Comparison of ENCODE assay signal across 10 mouse cellular contexts in the genomic region with DNA sequence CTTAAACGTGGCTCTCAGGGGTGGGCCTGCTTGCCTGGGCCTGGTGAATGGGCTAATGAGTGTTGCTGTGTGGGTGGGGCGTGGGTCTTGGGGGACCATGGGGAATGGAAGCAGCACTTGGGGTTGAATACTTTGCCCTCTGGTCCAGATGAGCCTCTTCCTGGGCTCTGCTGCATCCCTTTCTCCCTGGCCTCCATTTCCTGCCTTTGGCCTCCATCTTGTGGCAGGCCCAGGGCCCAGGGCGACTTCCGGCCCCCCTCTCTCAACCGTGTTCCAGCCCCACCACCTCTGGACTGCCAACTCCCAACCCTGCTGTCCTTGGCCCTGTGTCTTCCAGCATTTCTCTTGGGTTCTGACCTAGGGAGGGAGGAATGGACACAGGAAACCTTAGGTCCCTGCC. TPM values are rescaled to one million over a fixed set of nuclear protein-coding genes. Genes with fewer than 3 reads are reported as not detected.
DNase-seq lines count a peak whose midpoint lies in the region; TF ChIP-seq lines count a peak whose summit lies in the region.
"Had no signal": no experiment of that assay in that cellular context is flagged by ENCODE, and none has a peak within 500 bp of the region (broad histone marks: within the 10 kb centered on the region; RNA-seq: fewer than 3 reads in every experiment).

No protein-coding gene starts in this region.

- TF ChIP-seq CTCF in E14TG2a.4 (conservative IDR thresholded peaks at IDR 0.05; ENCODE audit: low read length) = no peak

- WGBS in heart, embryonic 10.5 days = 43% methylated on average over 5 of the region's 5 CpGs
- WGBS in embryonic facial prominence, embryonic 10.5 days = 52% methylated on average over 5 of the region's 5 CpGs
- 54% methylated on average over 5 of the region's 5 CpGs for WGBS in midbrain, embryonic 10.5 days

- H3K9me3 ChIP-seq in heart, embryonic 10.5 days = no peaks in the 10 kb centered on the region
- H3K9me3 ChIP-seq in E14TG2a.4 (ENCODE audit: low read length) = no peaks in the 10 kb centered on the region
- H3K9me3 ChIP-seq in embryonic facial prominence, embryonic 10.5 days = no peaks in the 10 kb centered on the region
- H3K9me3 ChIP-seq in midbrain, embryonic 10.5 days (replicated peaks) = no peaks in the 10 kb centered on the region
- H3K9me3 ChIP-seq: limb, embryonic 12.5 days had no signal

- peaks cover 76% of the 10 kb centered on the region for H3K4me1 ChIP-seq in heart, embryonic 10.5 days
- H3K4me1 ChIP-seq in E14TG2a.4 (replicated peaks; ENCODE audit: low read depth, low read length) = peaks cover 91% of the 10 kb centered on the region
- H3K4me1 ChIP-seq in embryonic facial prominence, embryonic 10.5 days = peaks cover 79% of the 10 kb centered on the region
- H3K4me1 ChIP-seq in midbrain, embryonic 10.5 days = peaks cover 74% of the 10 kb centered on the region

- peaks cover 16% of the 10 kb centered on the region for H3K36me3 ChIP-seq in heart, embryonic 10.5 days
- H3K36me3 ChIP-seq in E14TG2a.4 (ENCODE audit: insufficient read depth, low read length) = peaks cover 27% of the 10 kb centered on the region
- peaks cover 22% of the 10 kb centered on the region for H3K36me3 ChIP-seq in embryonic facial prominence, embryonic 10.5 days (replicated peaks)
- peaks cover 25% of the 10 kb centered on the region for H3K36me3 ChIP-seq in midbrain, embryonic 10.5 days

- peak; percentile 72 for DNase-seq in heart, embryonic 10.5 days (ENCODE audit: low spot score)
- no peak for DNase-seq in heart, adult 8-10 months (ENCODE audit: low spot score)
- DNase-seq in embryonic facial prominence, embryonic 10.5 days (ENCODE audit: low spot score) = no peak
- DNase-seq in kidney, postnatal 14 days = peak; percentile 46
- no peak for DNase-seq in adrenal gland, postnatal 14 days
- DNase-seq in midbrain, embryonic 10.5 days (ENCODE audit: low spot score) = no peak
- DNase-seq in Muller cell, postnatal 12 days (ENCODE audit: inconsistent ontology term) = no peak

- no peak overlapping the region; the same call in 1 of the 2 replicates for H3K4me3 ChIP-seq in heart, embryonic 10.5 days
- peak overlapping the region; percentile 73 for H3K4me3 ChIP-seq in E14TG2a.4 (replicated peaks; ENCODE audit: low read length)
- 0 out of 2 replicates have a peak overlapping the region, but pooled peaks have one; percentile 21 for H3K4me3 ChIP-seq in embryonic facial prominence, embryonic 10.5 days
- H3K4me3 ChIP-seq in midbrain, embryonic 10.5 days = no peak overlapping the region
- H3K4me3 ChIP-seq: erythroblast, embryonic 14.5 days; limb, embryonic 12.5 days had no signal

- peak overlapping the region; percentile 56 for H3K27ac ChIP-seq in heart, embryonic 10.5 days
- H3K27ac ChIP-seq in embryonic facial prominence, embryonic 10.5 days (replicated peaks) = peak overlapping the region; percentile 87
- H3K27ac ChIP-seq in midbrain, embryonic 10.5 days (replicated peaks) = no peak overlapping the region
- H3K27ac ChIP-seq: limb, embryonic 12.5 days had no signal

- peaks cover 14% of the 10 kb centered on the region for H3K27me3 ChIP-seq in heart, embryonic 10.5 days (ENCODE audit: insufficient read depth, poor library complexity, severe bottlenecking)
- peaks cover 13% of the 10 kb centered on the region for H3K27me3 ChIP-seq in E14TG2a.4 (ENCODE audit: insufficient read depth, low read length)
- H3K27me3 ChIP-seq in embryonic facial prominence, embryonic 10.5 days (replicated peaks; ENCODE audit: low read depth, poor library complexity, severe bottlenecking) = peaks cover 32% of the 10 kb centered on the region
- peaks cover 32% of the 10 kb centered on the region for H3K27me3 ChIP-seq in midbrain, embryonic 10.5 days (ENCODE audit: low read depth, poor library complexity, severe bottlenecking)

RNA-seq across cellular contexts. Expression of gene 0610010K14Rik, which starts 3.7 kb away (rescaled TPM):
- 142 and 153 TPM in 2 replicates for polyA plus RNA-seq in heart, embryonic 10.5 days (2016; fragmentation: Nextera tagmentation; extraction: Ambion mirVana)
- total RNA-seq in heart, adult 8-10 months (2022) = 10 to 100 TPM; 22.2 to 31.6 (median 29.0) TPM
- 210 and 215 TPM in 2 replicates for polyA plus RNA-seq in embryonic facial prominence, embryonic 10.5 days (2016; fragmentation: Nextera tagmentation; extraction: Ambion mirVana)
- 55.7 and 62.4 TPM in 2 replicates for total RNA-seq in adrenal gland, postnatal 14 days (2021)
- 241 and 244 TPM in 2 replicates for polyA plus RNA-seq in midbrain, embryonic 10.5 days (2016; fragmentation: Nextera tagmentation; extraction: Ambion mirVana)

RNA-seq across cellular contexts. Expression of gene Bcl6b, which starts 4.4 kb away (rescaled TPM):
- polyA plus RNA-seq in heart, embryonic 10.5 days (2016; fragmentation: Nextera tagmentation; extraction: Ambion mirVana) = 10.7 and 15.0 TPM in 2 replicates
- total RNA-seq in heart, adult 8-10 months (2022) = 10 to 100 TPM in 3 of 4 experiments, 1 to 10 TPM in 1; 5.9 to 22.0 (median 17.3) TPM
- polyA plus RNA-seq in embryonic facial prominence, embryonic 10.5 days (2016; fragmentation: Nextera tagmentation; extraction: Ambion mirVana) = 5.0 and 7.2 TPM in 2 replicates
- 27.0 and 28.1 TPM in 2 replicates for total RNA-seq in adrenal gland, postnatal 14 days (2021)
- polyA plus RNA-seq in midbrain, embryonic 10.5 days (2016; fragmentation: Nextera tagmentation; extraction: Ambion mirVana) = 4.8 and 5.0 TPM in 2 replicates

RNA-seq across cellular contexts. Expression of gene Gm21988, which starts 5.6 kb away (rescaled TPM):
- polyA plus RNA-seq in heart, embryonic 10.5 days (2016; fragmentation: Nextera tagmentation; extraction: Ambion mirVana) = 6.5 and 8.7 TPM in 2 replicates
- total RNA-seq in heart, adult 8-10 months (2022) = 1 to 10 TPM; 1.2 to 2.7 (median 2.4) TPM
- 7.9 and 10.7 TPM in 2 replicates for polyA plus RNA-seq in embryonic facial prominence, embryonic 10.5 days (2016; fragmentation: Nextera tagmentation; extraction: Ambion mirVana)
- 3.6 and 5.4 TPM in 2 replicates for total RNA-seq in adrenal gland, postnatal 14 days (2021)
- 9.6 and 10.7 TPM in 2 replicates for polyA plus RNA-seq in midbrain, embryonic 10.5 days (2016; fragmentation: Nextera tagmentation; extraction: Ambion mirVana)

RNA-seq across cellular contexts. Expression of gene Rnasek, which starts 5.6 kb away (rescaled TPM):
- polyA plus RNA-seq in heart, embryonic 10.5 days (2016; fragmentation: Nextera tagmentation; extraction: Ambion mirVana) = 126 and 165 TPM in 2 replicates
- 100 to 1,000 TPM in 2 of 4 experiments, 10 to 100 TPM in 2; 91.2 to 119 (median 96.3) TPM for total RNA-seq in heart, adult 8-10 months (2022)
- polyA plus RNA-seq in embryonic facial prominence, embryonic 10.5 days (2016; fragmentation: Nextera tagmentation; extraction: Ambion mirVana) = 96.4 and 106 TPM in 2 replicates
- 215 and 239 TPM in 2 replicates for total RNA-seq in adrenal gland, postnatal 14 days (2021)
- 104 and 128 TPM in 2 replicates for polyA plus RNA-seq in midbrain, embryonic 10.5 days (2016; fragmentation: Nextera tagmentation; extraction: Ambion mirVana)

RNA-seq across cellular contexts. Expression of gene Slc16a13, which starts 13.2 kb away (rescaled TPM):
- 10.0 and 10.4 TPM in 2 replicates for polyA plus RNA-seq in heart, embryonic 10.5 days (2016; fragmentation: Nextera tagmentation; extraction: Ambion mirVana)
- total RNA-seq in heart, adult 8-10 months (2022) = 1 to 10 TPM; 2.5 to 3.6 (median 3.4) TPM
- polyA plus RNA-seq in embryonic facial prominence, embryonic 10.5 days (2016; fragmentation: Nextera tagmentation; extraction: Ambion mirVana) = 11.6 and 11.7 TPM in 2 replicates
- total RNA-seq in adrenal gland, postnatal 14 days (2021) = 5.3 and 5.6 TPM in 2 replicates
- 16.0 and 18.9 TPM in 2 replicates for polyA plus RNA-seq in midbrain, embryonic 10.5 days (2016; fragmentation: Nextera tagmentation; extraction: Ambion mirVana)

Comparison
In these comparisons a context has a peak if more than half of its experiments do, and no peak if none do; other contexts are left out.
1. DNase-seq: peak in heart, embryonic 10.5 days (single experiment) and kidney, postnatal 14 days (single experiment); none in heart, adult 8-10 months (single experiment), embryonic facial prominence, embryonic 10.5 days (single experiment), adrenal gland, postnatal 14 days (single experiment), midbrain, embryonic 10.5 days (single experiment) and Muller cell, postnatal 12 days (single experiment).
2. H3K4me3 ChIP-seq: peak in E14TG2a.4 (single experiment) and embryonic facial prominence, embryonic 10.5 days (single experiment); none in heart, embryonic 10.5 days (single experiment) and midbrain, embryonic 10.5 days (single experiment).